Mouse (Mus musculus): ENCODE results near the gene Ssbp2. TPM values are rescaled to one million over a fixed set of nuclear protein-coding genes. Genes with fewer than 3 reads are reported as not detected.

Gene Ssbp2
- polyA plus RNA-seq, 1 experiment from 2014 or later = 112 TPM

GRCm38 (mm10) chr13:91475888-91476287 is 15.8 kb downstream of the Ssbp2 start:
- no peak overlapping the region for H3K4me2 ChIP-seq (ENCODE audit: low read length)
- H3K9me3 ChIP-seq (ENCODE audit: control insufficient read depth, low read length) = 0 out of 2 replicates have a peak, but pooled peaks cover 5% of the 10 kb centered on the region
- H3K4me3 ChIP-seq (ENCODE audit: control insufficient read depth in 1 of 2, insufficient read depth in 1 of 2, low read depth in 1 of 2, low read length in 2 of 2) = no peak overlapping the region
- peaks cover 9 to 45% of the 10 kb centered on the region in 2 experiments for H3K4me1 ChIP-seq (ENCODE audit: control insufficient read depth in 2 of 2, insufficient read depth in 2 of 2, low read length in 2 of 2)
- no peak for ATAC-seq (ENCODE audit: insufficient number of reproducible peaks, insufficient read depth, low FRiP score, low read depth)
- no peaks in the 10 kb centered on the region for H3K36me3 ChIP-seq (ENCODE audit: control insufficient read depth, insufficient read depth, low read length)
- no peaks in the 10 kb centered on the region for H3K27me3 ChIP-seq (ENCODE audit: control insufficient read depth, insufficient read depth, low read length)
- H3K27ac ChIP-seq (replicated peaks in 1 of 2; ENCODE audit: control insufficient read depth in 1 of 2, insufficient read depth in 1 of 2, low read depth in 2 of 2, low read length in 2 of 2) = no peak overlapping the region
- H3K9ac ChIP-seq (ENCODE audit: low read length) = no peak overlapping the region

- H3K9me3 ChIP-seq (ENCODE audit: control insufficient read depth, low read length) = 0 out of 2 replicates have a peak, but pooled peaks cover 5% of the 10 kb centered on the region
- no peak overlapping the region for H3K27ac ChIP-seq (replicated peaks in 1 of 2; ENCODE audit: control insufficient read depth in 1 of 2, insufficient read depth in 1 of 2, low read depth in 2 of 2, low read length in 2 of 2)
- no peak overlapping the region for H3K4me2 ChIP-seq (ENCODE audit: low read length)
- no peaks in the 10 kb centered on the region for H3K36me3 ChIP-seq (ENCODE audit: control insufficient read depth, insufficient read depth, low read length)
- no peak; the same call in 1 of the 2 replicates for ATAC-seq (ENCODE audit: insufficient number of reproducible peaks, insufficient read depth, low FRiP score, low read depth)
- no peak overlapping the region for H3K4me3 ChIP-seq (ENCODE audit: control insufficient read depth in 1 of 2, insufficient read depth in 1 of 2, low read depth in 1 of 2, low read length in 2 of 2)
- H3K27me3 ChIP-seq (ENCODE audit: control insufficient read depth, insufficient read depth, low read length) = no peaks in the 10 kb centered on the region
- H3K9ac ChIP-seq (ENCODE audit: low read length) = no peak overlapping the region
- 90% methylated on average over 1 of the region's 1 CpGs for WGBS
- H3K4me1 ChIP-seq (ENCODE audit: control insufficient read depth in 2 of 2, insufficient read depth in 2 of 2, low read length in 2 of 2) = peaks cover 9 to 42% of the 10 kb centered on the region in 2 experiments
These were observed 16.6 kb downstream of the Ssbp2 start for GRCm38 (mm10) chr13:91476596-91477100.

GRCm38 (mm10) chr13:91478011-91478410 is 17.9 kb downstream of the Ssbp2 start:
- H3K27me3 ChIP-seq (ENCODE audit: control insufficient read depth, insufficient read depth, low read length) = no peaks in the 10 kb centered on the region
- H3K4me2 ChIP-seq (ENCODE audit: low read length) = 0 out of 2 replicates have a peak overlapping the region, but pooled peaks have one; percentile 8
- ATAC-seq (ENCODE audit: insufficient number of reproducible peaks, insufficient read depth, low FRiP score, low read depth) = no peak
- 0 out of 2 replicates have a peak, but pooled peaks cover 5% of the 10 kb centered on the region for H3K9me3 ChIP-seq (ENCODE audit: control insufficient read depth, low read length)
- H3K4me3 ChIP-seq (ENCODE audit: control insufficient read depth in 1 of 2, insufficient read depth in 1 of 2, low read depth in 1 of 2, low read length in 2 of 2) = no peak overlapping the region
- 13% methylated on average over 3 of the region's 4 CpGs for WGBS
- 0 out of 4 replicates have a peak overlapping the region, but pooled peaks of 1 of the 2 experiments have one; percentile 19 for H3K27ac ChIP-seq (replicated peaks in 1 of 2; ENCODE audit: control insufficient read depth in 1 of 2, insufficient read depth in 1 of 2, low read depth in 2 of 2, low read length in 2 of 2)
- peaks cover 9 to 36% of the 10 kb centered on the region in 2 experiments for H3K4me1 ChIP-seq (ENCODE audit: control insufficient read depth in 2 of 2, insufficient read depth in 2 of 2, low read length in 2 of 2)
- peak overlapping the region; percentile 36; the same call in 1 of the 2 replicates for H3K9ac ChIP-seq (ENCODE audit: low read length)
- no peaks in the 10 kb centered on the region for H3K36me3 ChIP-seq (ENCODE audit: control insufficient read depth, insufficient read depth, low read length)

- Histone ChIP-seq H3K4me1 (ENCODE audit: control insufficient read depth in 2 of 2, insufficient read depth in 2 of 2, low read length in 2 of 2) (no peaks in the 10 kb centered on the region), H3K9me3 (ENCODE audit: control insufficient read depth, low read length) (no peaks in the 10 kb centered on the region), H3K4me3 (ENCODE audit: control insufficient read depth in 1 of 2, insufficient read depth in 1 of 2, low read depth in 1 of 2, low read length in 2 of 2) (no peak overlapping the region), H3K27ac (replicated peaks in 1 of 2; ENCODE audit: control insufficient read depth in 1 of 2, insufficient read depth in 1 of 2, low read depth in 2 of 2, low read length in 2 of 2) (no peak overlapping the region), H3K27me3 (ENCODE audit: control insufficient read depth, insufficient read depth, low read length) (no peaks in the 10 kb centered on the region), H3K4me2 (ENCODE audit: low read length) (no peak overlapping the region), H3K9ac (ENCODE audit: low read length) (no peak overlapping the region), H3K36me3 (ENCODE audit: control insufficient read depth, insufficient read depth, low read length) (no peaks in the 10 kb centered on the region)
- no peak for ATAC-seq (ENCODE audit: insufficient number of reproducible peaks, insufficient read depth, low FRiP score, low read depth)
- WGBS = 59% methylated on average over 1 of the region's 1 CpGs
These were observed 24.2 kb downstream of the Ssbp2 start for GRCm38 (mm10) chr13:91484303-91484702.

- H3K27ac ChIP-seq (replicated peaks in 1 of 2; ENCODE audit: control insufficient read depth in 1 of 2, insufficient read depth in 1 of 2, low read depth in 2 of 2, low read length in 2 of 2) = no peak overlapping the region
- no peak overlapping the region for H3K4me3 ChIP-seq (ENCODE audit: control insufficient read depth in 1 of 2, insufficient read depth in 1 of 2, low read depth in 1 of 2, low read length in 2 of 2)
- H3K36me3 ChIP-seq (ENCODE audit: control insufficient read depth, insufficient read depth, low read length) = 0 out of 2 replicates have a peak, but pooled peaks cover 3% of the 10 kb centered on the region
- H3K27me3 ChIP-seq (ENCODE audit: control insufficient read depth, insufficient read depth, low read length) = no peaks in the 10 kb centered on the region
- no peak overlapping the region for H3K4me2 ChIP-seq (ENCODE audit: low read length)
- no peaks in the 10 kb centered on the region for H3K9me3 ChIP-seq (ENCODE audit: control insufficient read depth, low read length)
- ATAC-seq (ENCODE audit: insufficient number of reproducible peaks, insufficient read depth, low FRiP score, low read depth) = no peak
- 85% methylated on average over 4 of the region's 4 CpGs for WGBS
- H3K9ac ChIP-seq (ENCODE audit: low read length) = no peak overlapping the region
- no peaks in the 10 kb centered on the region for H3K4me1 ChIP-seq (ENCODE audit: control insufficient read depth in 2 of 2, insufficient read depth in 2 of 2, low read length in 2 of 2)
These were observed 32.0 kb downstream of the Ssbp2 start for GRCm38 (mm10) chr13:91492133-91492532.

GRCm38 (mm10) chr13:91497055-91497454 is 37.0 kb downstream of the Ssbp2 start:
- Histone ChIP-seq H3K4me1 (ENCODE audit: control insufficient read depth in 2 of 2, insufficient read depth in 2 of 2, low read length in 2 of 2) (no peaks in the 10 kb centered on the region), H3K9ac (ENCODE audit: low read length) (no peak overlapping the region), H3K36me3 (ENCODE audit: control insufficient read depth, insufficient read depth, low read length) (0 out of 2 replicates have a peak, but pooled peaks cover 3% of the 10 kb centered on the region), H3K4me2 (ENCODE audit: low read length) (no peak overlapping the region), H3K27me3 (ENCODE audit: control insufficient read depth, insufficient read depth, low read length) (no peaks in the 10 kb centered on the region), H3K9me3 (ENCODE audit: control insufficient read depth, low read length) (no peaks in the 10 kb centered on the region), H3K27ac (replicated peaks in 1 of 2; ENCODE audit: control insufficient read depth in 1 of 2, insufficient read depth in 1 of 2, low read depth in 2 of 2, low read length in 2 of 2) (no peak overlapping the region), H3K4me3 (ENCODE audit: control insufficient read depth in 1 of 2, insufficient read depth in 1 of 2, low read depth in 1 of 2, low read length in 2 of 2) (no peak overlapping the region)
- no peak for ATAC-seq (ENCODE audit: insufficient number of reproducible peaks, insufficient read depth, low FRiP score, low read depth)
- 57% methylated on average over 3 of the region's 3 CpGs for WGBS

GRCm38 (mm10) chr13:91501735-91502134 is 41.7 kb downstream of the Ssbp2 start:
- Histone ChIP-seq H3K36me3 (ENCODE audit: control insufficient read depth, insufficient read depth, low read length) (no peaks in the 10 kb centered on the region), H3K9ac (ENCODE audit: low read length) (no peak overlapping the region), H3K4me2 (ENCODE audit: low read length) (no peak overlapping the region), H3K27me3 (ENCODE audit: control insufficient read depth, insufficient read depth, low read length) (no peaks in the 10 kb centered on the region), H3K27ac (replicated peaks in 1 of 2; ENCODE audit: control insufficient read depth in 1 of 2, insufficient read depth in 1 of 2, low read depth in 2 of 2, low read length in 2 of 2) (no peak overlapping the region), H3K4me3 (ENCODE audit: control insufficient read depth in 1 of 2, insufficient read depth in 1 of 2, low read depth in 1 of 2, low read length in 2 of 2) (no peak overlapping the region), H3K9me3 (ENCODE audit: control insufficient read depth, low read length) (no peaks in the 10 kb centered on the region), H3K4me1 (ENCODE audit: control insufficient read depth in 2 of 2, insufficient read depth in 2 of 2, low read length in 2 of 2) (no peaks in the 10 kb centered on the region)
- no peak for ATAC-seq (ENCODE audit: insufficient number of reproducible peaks, insufficient read depth, low FRiP score, low read depth)
- 93% methylated on average over 3 of the region's 3 CpGs for whole genome bisulfite sequencing

Data from heart, embryonic 14.5 days (tissue).